Mouse (Mus musculus): ENCODE measurements around the gene Qars. TPM values are rescaled to one million over a fixed set of nuclear protein-coding genes. Genes with fewer than 3 reads are reported as not detected.

Qars gene
- polyA plus RNA-seq, 1 experiment from 2014 or later = 62.3 TPM

DNA sequence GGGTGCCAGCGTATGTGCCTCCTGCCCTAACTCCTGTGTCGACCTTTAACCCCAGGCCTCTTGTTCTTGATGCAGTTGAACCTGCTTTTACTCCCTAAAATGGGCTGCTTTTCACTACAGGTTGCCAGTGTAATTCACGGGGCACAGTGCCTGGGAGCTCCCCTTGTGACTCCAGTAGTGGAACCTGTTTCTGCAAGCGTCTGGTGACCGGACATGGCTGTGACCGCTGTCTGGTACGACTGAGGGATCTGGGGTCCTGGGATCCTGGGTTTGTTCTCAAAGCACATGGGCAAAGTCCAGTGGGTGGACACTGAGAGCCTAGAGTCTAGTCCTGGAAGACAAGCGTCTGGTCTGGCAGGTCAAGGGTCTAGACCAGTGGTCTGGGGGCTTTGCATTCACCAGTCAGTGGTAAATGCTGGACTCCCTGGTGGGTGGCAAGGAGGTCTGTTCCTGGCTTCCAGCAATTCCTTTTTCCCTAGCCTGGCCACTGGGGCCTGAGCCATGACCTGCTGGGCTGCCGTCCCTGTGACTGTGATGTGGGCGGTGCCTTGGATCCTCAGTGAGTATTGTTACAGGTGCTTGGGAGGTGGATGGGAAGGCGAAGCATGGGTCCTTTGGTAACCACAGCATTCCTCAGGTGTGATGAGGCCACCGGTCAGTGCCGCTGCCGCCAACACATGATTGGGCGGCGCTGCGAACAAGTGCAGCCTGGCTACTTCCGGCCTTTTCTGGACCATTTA, 24.3 kb upstream of the Qars start:
- no peak for ATAC-seq
- Histone ChIP-seq H3K4me3 (ENCODE audit: low read length) (no peak overlapping the region), H3K36me3 (ENCODE audit: control insufficient read depth, insufficient read depth, low read length) (no peaks in the 10 kb centered on the region), H3K4me1 (ENCODE audit: control insufficient read depth, insufficient read depth, low read depth, low read length) (peaks cover 16% of the 10 kb centered on the region), H3K27me3 (replicated peaks; ENCODE audit: control insufficient read depth, insufficient read depth, low read length) (no peaks in the 10 kb centered on the region), H3K9ac (ENCODE audit: low read depth, low read length) (no peak overlapping the region), H3K9me3 (ENCODE audit: control insufficient read depth, low read length) (no peaks in the 10 kb centered on the region), H3K27ac (ENCODE audit: low read depth, low read length) (no peak overlapping the region), H3K4me2 (ENCODE audit: low read length) (no peak overlapping the region)
- WGBS = 95% methylated on average over 18 of the region's 18 CpGs

DNA sequence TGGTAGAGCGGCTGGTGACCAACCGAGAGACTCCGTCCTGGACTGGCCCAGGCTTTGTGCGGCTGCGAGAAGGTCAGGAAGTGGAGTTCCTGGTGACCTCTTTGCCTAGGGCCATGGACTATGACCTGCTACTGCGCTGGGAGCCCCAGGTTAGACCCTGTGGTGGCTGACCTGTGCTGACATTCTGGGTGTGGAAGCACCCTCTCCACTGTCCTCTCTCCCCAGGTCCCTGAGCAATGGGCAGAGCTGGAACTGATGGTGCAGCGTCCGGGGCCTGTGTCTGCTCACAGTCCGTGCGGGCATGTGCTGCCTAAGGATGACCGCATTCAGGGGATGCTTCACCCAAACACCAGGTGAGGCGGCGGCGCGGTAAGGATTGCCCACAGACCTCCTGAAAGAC, 23.5 kb upstream of the Qars start:
- Histone ChIP-seq H3K4me2 (ENCODE audit: low read length) (no peak overlapping the region), H3K27ac (ENCODE audit: low read depth, low read length) (no peak overlapping the region), H3K4me1 (ENCODE audit: control insufficient read depth, insufficient read depth, low read depth, low read length) (peaks cover 10% of the 10 kb centered on the region), H3K4me3 (ENCODE audit: low read length) (no peak overlapping the region), H3K27me3 (replicated peaks; ENCODE audit: control insufficient read depth, insufficient read depth, low read length) (no peaks in the 10 kb centered on the region), H3K9me3 (ENCODE audit: control insufficient read depth, low read length) (no peaks in the 10 kb centered on the region), H3K9ac (ENCODE audit: low read depth, low read length) (no peak overlapping the region), H3K36me3 (ENCODE audit: control insufficient read depth, insufficient read depth, low read length) (no peaks in the 10 kb centered on the region)
- 96% methylated on average over 15 of the region's 15 CpGs for WGBS
- ATAC-seq = no peak

- no peak overlapping the region for H3K9ac ChIP-seq (ENCODE audit: low read depth, low read length)
- no peaks in the 10 kb centered on the region for H3K9me3 ChIP-seq (ENCODE audit: control insufficient read depth, low read length)
- no peak overlapping the region for H3K4me2 ChIP-seq (ENCODE audit: low read length)
- 95% methylated on average over 19 of the region's 19 CpGs for WGBS
- peaks cover 6% of the 10 kb centered on the region; the same call in 1 of the 2 replicates for H3K4me1 ChIP-seq (ENCODE audit: control insufficient read depth, insufficient read depth, low read depth, low read length)
- H3K36me3 ChIP-seq (ENCODE audit: control insufficient read depth, insufficient read depth, low read length) = no peaks in the 10 kb centered on the region
- H3K27ac ChIP-seq (ENCODE audit: low read depth, low read length) = no peak overlapping the region
- no peaks in the 10 kb centered on the region for H3K27me3 ChIP-seq (replicated peaks; ENCODE audit: control insufficient read depth, insufficient read depth, low read length)
- H3K4me3 ChIP-seq (ENCODE audit: low read length) = no peak overlapping the region
- no peak for ATAC-seq
These were observed 22.1 kb upstream of the Qars start for GRCm38 (mm10) chr9:108485301-108485875.

GRCm38 (mm10) chr9:108486973-108487530, 20.5 kb upstream of the Qars start:
- no peak for ATAC-seq
- Histone ChIP-seq H3K4me3 (ENCODE audit: low read length) (no peak overlapping the region), H3K9me3 (ENCODE audit: control insufficient read depth, low read length) (no peaks in the 10 kb centered on the region), H3K9ac (ENCODE audit: low read depth, low read length) (no peak overlapping the region), H3K4me1 (ENCODE audit: control insufficient read depth, insufficient read depth, low read depth, low read length) (peaks cover 14% of the 10 kb centered on the region), H3K36me3 (ENCODE audit: control insufficient read depth, insufficient read depth, low read length) (no peaks in the 10 kb centered on the region), H3K27ac (ENCODE audit: low read depth, low read length) (no peak overlapping the region), H3K4me2 (ENCODE audit: low read length) (no peak overlapping the region), H3K27me3 (replicated peaks; ENCODE audit: control insufficient read depth, insufficient read depth, low read length) (no peaks in the 10 kb centered on the region)
- WGBS = 93% methylated on average over 8 of the region's 8 CpGs

DNA sequence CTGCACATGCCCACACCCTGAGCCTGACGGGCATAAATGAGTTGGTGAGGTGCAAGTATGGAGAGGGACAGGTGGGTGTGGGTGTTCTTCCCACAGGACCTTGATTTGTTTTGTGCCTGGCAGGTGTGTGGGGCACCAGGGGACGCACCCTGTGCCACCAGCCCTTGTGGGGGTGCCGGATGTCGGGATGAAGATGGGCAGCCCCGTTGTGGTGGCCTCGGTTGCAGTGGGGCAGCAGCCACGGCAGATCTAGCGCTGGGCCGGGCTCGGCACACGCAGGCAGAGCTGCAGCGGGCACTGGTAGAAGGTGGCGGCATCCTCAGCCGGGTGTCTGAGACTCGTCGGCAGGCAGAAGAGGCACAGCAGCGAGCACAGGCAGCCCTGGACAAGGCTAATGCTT, 19.1 kb upstream of the Qars start:
- peaks cover 19% of the 10 kb centered on the region for H3K4me1 ChIP-seq (ENCODE audit: control insufficient read depth, insufficient read depth, low read depth, low read length)
- H3K36me3 ChIP-seq (ENCODE audit: control insufficient read depth, insufficient read depth, low read length) = peaks cover 9% of the 10 kb centered on the region
- 94% methylated on average over 17 of the region's 17 CpGs for WGBS
- H3K27ac ChIP-seq (ENCODE audit: low read depth, low read length) = no peak overlapping the region
- no peak for ATAC-seq
- no peak overlapping the region for H3K4me3 ChIP-seq (ENCODE audit: low read length)
- no peaks in the 10 kb centered on the region for H3K27me3 ChIP-seq (replicated peaks; ENCODE audit: control insufficient read depth, insufficient read depth, low read length)
- no peak overlapping the region for H3K4me2 ChIP-seq (ENCODE audit: low read length)
- H3K9me3 ChIP-seq (ENCODE audit: control insufficient read depth, low read length) = no peaks in the 10 kb centered on the region
- no peak overlapping the region for H3K9ac ChIP-seq (ENCODE audit: low read depth, low read length)

- 97% methylated on average over 20 of the region's 20 CpGs for WGBS
- Histone ChIP-seq H3K27me3 (replicated peaks; ENCODE audit: control insufficient read depth, insufficient read depth, low read length) (no peaks in the 10 kb centered on the region), H3K9me3 (ENCODE audit: control insufficient read depth, low read length) (no peaks in the 10 kb centered on the region), H3K4me2 (ENCODE audit: low read length) (no peak overlapping the region), H3K4me3 (ENCODE audit: low read length) (no peak overlapping the region), H3K36me3 (ENCODE audit: control insufficient read depth, insufficient read depth, low read length) (peaks cover 16% of the 10 kb centered on the region), H3K4me1 (ENCODE audit: control insufficient read depth, insufficient read depth, low read depth, low read length) (peaks cover 19% of the 10 kb centered on the region), H3K27ac (ENCODE audit: low read depth, low read length) (0 out of 2 replicates have a peak overlapping the region, but pooled peaks have one; percentile 19), H3K9ac (ENCODE audit: low read depth, low read length) (no peak overlapping the region)
- ATAC-seq = no peak
These were observed 18.3 kb upstream of the Qars start for GRCm38 (mm10) chr9:108489215-108489614.

GRCm38 (mm10) chr9:108489702-108490558, 17.6 kb upstream of the Qars start:
- peak overlapping the region; percentile 59 for H3K4me2 ChIP-seq (ENCODE audit: low read length)
- no peaks in the 10 kb centered on the region for H3K27me3 ChIP-seq (replicated peaks; ENCODE audit: control insufficient read depth, insufficient read depth, low read length)
- H3K4me1 ChIP-seq (ENCODE audit: control insufficient read depth, insufficient read depth, low read depth, low read length) = peaks cover 19% of the 10 kb centered on the region
- peak overlapping the region; percentile 95 for H3K27ac ChIP-seq (ENCODE audit: low read depth, low read length)
- 61% methylated on average over 26 of the region's 26 CpGs for WGBS
- H3K9ac ChIP-seq (ENCODE audit: low read depth, low read length) = peak overlapping the region; percentile 94
- peaks cover 23% of the 10 kb centered on the region for H3K36me3 ChIP-seq (ENCODE audit: control insufficient read depth, insufficient read depth, low read length)
- peak; percentile 9; the same call in 1 of the 2 replicates for ATAC-seq
- no peaks in the 10 kb centered on the region for H3K9me3 ChIP-seq (ENCODE audit: control insufficient read depth, low read length)
- H3K4me3 ChIP-seq (ENCODE audit: low read length) = peak overlapping the region; percentile 93

DNA sequence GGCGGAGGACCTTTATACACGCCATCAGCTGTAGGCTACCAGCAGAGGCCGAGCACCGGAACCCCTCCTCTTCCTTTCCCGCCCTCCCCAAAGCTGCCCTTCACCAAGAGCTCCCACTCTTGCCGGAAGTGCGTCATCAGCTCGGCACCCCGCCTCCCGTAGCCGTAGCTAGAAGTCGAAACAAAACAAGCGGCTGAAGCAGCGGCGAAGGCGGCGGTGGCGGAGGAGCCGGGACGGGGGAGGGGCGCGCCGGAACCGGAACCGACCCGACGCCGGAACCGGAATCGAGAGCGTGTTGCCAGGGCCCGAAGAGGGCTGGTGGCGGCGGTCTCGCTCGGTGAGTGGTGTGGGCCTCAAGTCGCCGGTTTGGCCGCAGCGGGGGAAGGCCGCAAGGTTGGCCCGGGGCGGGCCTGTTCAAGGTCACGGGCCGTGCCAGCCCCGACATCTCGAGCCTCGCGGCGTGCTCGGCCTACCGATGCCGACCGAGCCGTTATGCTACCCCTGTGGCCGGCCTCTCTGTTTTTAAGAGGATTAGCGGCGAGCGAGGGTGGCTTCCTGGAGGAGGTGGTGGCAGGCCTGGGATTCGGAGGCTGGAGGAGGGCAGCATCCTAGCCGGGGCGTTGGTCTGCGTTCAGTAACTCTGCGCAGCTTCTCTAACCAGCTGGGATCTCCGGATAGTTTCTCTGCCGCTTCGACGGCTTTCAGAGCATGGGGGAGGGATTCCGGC, 16.8 kb upstream of the Qars start, which contains the start of gene Usp19:
Gene Usp19, plus strand, starts transcription at position 44 of the 727 bp plus-strand sequence.
- H3K27me3 ChIP-seq (replicated peaks; ENCODE audit: control insufficient read depth, insufficient read depth, low read length) = no peaks in the 10 kb centered on the region
- H3K4me1 ChIP-seq (ENCODE audit: control insufficient read depth, insufficient read depth, low read depth, low read length) = peaks cover 19% of the 10 kb centered on the region
- H3K9me3 ChIP-seq (ENCODE audit: control insufficient read depth, low read length) = no peaks in the 10 kb centered on the region
- peak within 1 kb of the TSS; percentile 59 for H3K4me2 ChIP-seq (ENCODE audit: low read length)
- H3K4me3 ChIP-seq (ENCODE audit: low read length) = peak within 1 kb of the TSS; percentile 93
- ATAC-seq = peak; percentile 96
- H3K36me3 ChIP-seq (ENCODE audit: control insufficient read depth, insufficient read depth, low read length) = peaks cover 28% of the 10 kb centered on the region
- peak within 1 kb of the TSS; percentile 95 for H3K27ac ChIP-seq (ENCODE audit: low read depth, low read length)
- peak within 1 kb of the TSS; percentile 94 for H3K9ac ChIP-seq (ENCODE audit: low read depth, low read length)
- WGBS = under 1% methylated on average over 69 of the region's 69 CpGs

Data from hindbrain, embryonic 16.5 days (tissue).